Mouse (Mus musculus) CH12.LX (cell line): ENCODE measurements around the gene Sap18b.

Experiments used
- BHLHE40 ChIP-seq: IDR thresholded peaks from 2 replicates; pipeline ENCODE4 v1.6.1; 2011; ENCODE audit warnings: mild to moderate bottlenecking, low read depth, low read length, improper control_type of control experiment
- CHD1 ChIP-seq: IDR thresholded peaks from 2 replicates; pipeline ENCODE4 v1.6.1; 2012; ENCODE audit warnings: low read depth, low read length, improper control_type of control experiment, inconsistent platforms
- CTCF ChIP-seq, 2 experiments: IDR thresholded peaks in 1 of 2; conservative IDR thresholded peaks in 1 of 2; 2 replicates each; pipeline ENCODE4 v1.5.1; 2011 to 2012; ENCODE audit warnings: low read depth in 2 of 2, low read length in 2 of 2, improper control_type of control experiment in 1 of 2, inconsistent platforms in 1 of 2, mild to moderate bottlenecking in 1 of 2, moderate library complexity in 1 of 2
- MAFK ChIP-seq: IDR thresholded peaks from 2 replicates; pipeline ENCODE4 v1.6.1; 2011; ENCODE audit warnings: low read length, improper control_type of control experiment; ENCODE audit not compliant: insufficient replicate concordance
- MXI1 ChIP-seq: IDR thresholded peaks from 2 replicates; pipeline ENCODE4 v1.6.1; 2011; ENCODE audit warnings: mild to moderate bottlenecking, low read depth, low read length, improper control_type of control experiment
- POLR2A ChIP-seq: IDR thresholded peaks from 2 replicates; pipeline ENCODE4 v1.6.1; 2011; ENCODE audit warnings: low read depth, mild to moderate bottlenecking, improper control_type of control experiment, low read length
- RCOR1 ChIP-seq: conservative IDR thresholded peaks from 2 replicates; pipeline ENCODE4 v1.6.1; 2012; ENCODE audit warnings: low read depth, mild to moderate bottlenecking, inconsistent platforms, low read length, improper control_type of control experiment
- SMC3 ChIP-seq: IDR thresholded peaks from 2 replicates; pipeline ENCODE4 v1.6.1; 2011; ENCODE audit warnings: low read depth, low read length, improper control_type of control experiment
- USF1 ChIP-seq: IDR thresholded peaks from 2 replicates; pipeline ENCODE4 v1.6.1; 2014; ENCODE audit warnings: low read depth, mild to moderate bottlenecking, inconsistent platforms, low read length, improper control_type of control experiment

DNA sequence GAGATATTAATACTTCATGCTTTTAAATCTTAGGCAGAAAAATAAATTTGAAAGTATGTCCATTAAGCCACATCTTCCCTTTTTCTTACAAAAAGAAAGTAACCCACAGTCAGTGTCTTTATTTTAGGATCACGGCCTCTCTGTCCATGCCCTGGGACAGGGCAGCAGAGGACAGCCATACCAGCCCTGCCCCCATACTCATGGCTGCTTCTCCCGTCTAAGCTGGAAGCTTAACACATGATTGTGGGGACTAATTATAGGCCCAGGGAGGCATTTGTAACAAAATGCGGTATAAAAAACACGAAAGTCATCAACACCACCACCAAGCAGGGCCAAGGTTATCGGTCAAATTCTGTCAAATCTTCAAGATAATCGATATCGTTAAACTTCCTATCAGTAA lies 50.1 kb downstream of the Sap18b start:
- TF ChIP-seq POLR2A (no peak), RCOR1 (no peak), CTCF (conservative IDR thresholded peaks at IDR 0.05 in 1 of 2, IDR thresholded peaks at IDR 0.05 in 1 of 2; ENCODE audit: low read depth in 2 of 2, low read length in 2 of 2) (no peak), MAFK (no peak), BHLHE40 (no peak), USF1 (no peak), CHD1 (no peak), MXI1 (no peak), SMC3 (no peak)
